Mouse (Mus musculus) forebrain, embryonic 16.5 days (tissue): ENCODE measurements around the gene Dlk1. TPM values are rescaled to one million over a fixed set of nuclear protein-coding genes. Genes with fewer than 3 reads are reported as not detected.
A peak's percentile ranks its signal among the peaks of the same experiment; 100 is the strongest.

Source experiments
- ATAC-seq: fragments of 200-750 bp; cut with Nextera tagmentation; 2 replicates; pipeline ENCODE4 v1.8.0; 2017; ENCODE audit warnings: mild to moderate bottlenecking, moderate library complexity
- H3K27ac ChIP-seq: fragments of 300-500 bp; sonication (generic); 2 replicates; pipeline ENCODE4 v1.5.1; 2014; ENCODE audit warnings: low read length, control low read depth
- H3K27me3 ChIP-seq: fragments of 300-500 bp; sonication (generic); replicated peaks from 2 replicates; pipeline ENCODE4 v1.6.1; 2014; ENCODE audit warnings: low read length; ENCODE audit not compliant: control insufficient read depth, insufficient read depth
- H3K36me3 ChIP-seq: fragments of 300-500 bp; sonication (generic); 2 replicates; pipeline ENCODE4 v1.6.1; 2014; ENCODE audit not compliant: control insufficient read depth, insufficient read depth
- H3K4me1 ChIP-seq: fragments of 300-500 bp; sonication (generic); replicated peaks from 2 replicates; pipeline ENCODE4 v1.6.1; 2014; ENCODE audit warnings: low read length; ENCODE audit not compliant: control insufficient read depth, insufficient read depth
- H3K4me2 ChIP-seq: fragments of 300-500 bp; sonication (generic); 2 replicates; pipeline ENCODE4 v1.6.1; 2014; ENCODE audit warnings: mild to moderate bottlenecking, low read length, control low read depth
- H3K4me3 ChIP-seq: fragments of 300-500 bp; sonication (generic); replicated peaks from 2 replicates; pipeline ENCODE4 v1.5.1; 2014; ENCODE audit warnings: mild to moderate bottlenecking, low read length, control low read depth
- H3K9ac ChIP-seq: fragments of 300-500 bp; sonication (generic); replicated peaks from 2 replicates; pipeline ENCODE4 v1.6.1; 2014; ENCODE audit warnings: low read depth, low read length, control low read depth
- H3K9me3 ChIP-seq: fragments of 300-500 bp; sonication (generic); 2 replicates; pipeline ENCODE4 v1.6.1; 2016; ENCODE audit warnings: low read length; ENCODE audit not compliant: control insufficient read depth
- WGBS: fragments of 180-500 bp; shearing (Covaris S2); extraction: QIAGEN DNeasy Blood & Tissue Kit; methylation state at CpG from one replicate; pipeline ENCODE4 v1.1.7; 2014; 5-methylcytosine and 5-hydroxymethylcytosine counted together
- polyA plus RNA-seq: library from polyadenylated mRNA; unstranded; fragments of >200 nt; fragmentation: Nextera tagmentation; extraction: Ambion mirVana; gene quantifications from 2 replicates; pipeline ENCODE4 v1.2.1, GENCODE M21; 2015

Dlk1 gene
- polyA plus RNA-seq, 1 experiment from 2014 or later = 34.2 TPM

DNA sequence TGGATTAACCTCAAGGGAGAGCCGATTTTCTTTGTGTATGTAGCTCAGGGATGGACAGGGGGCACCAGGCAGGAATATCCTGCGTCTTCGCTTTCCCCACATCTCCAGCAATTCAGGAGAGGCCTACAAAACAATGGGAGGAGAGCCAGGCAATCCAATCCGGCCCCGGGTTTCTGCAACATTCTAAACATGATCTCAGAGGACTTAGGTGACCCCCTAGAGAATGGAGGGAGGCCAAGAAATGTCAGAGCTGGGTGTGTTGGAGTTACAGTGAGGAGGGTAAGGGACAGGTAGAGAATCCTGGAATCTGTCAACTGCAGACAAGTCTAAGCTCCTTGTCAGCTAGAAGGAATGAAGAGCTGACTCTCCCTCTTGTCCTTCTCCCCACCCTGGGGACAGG is 35.9 kb upstream of the Dlk1 start:
- H3K4me2 ChIP-seq = no peak overlapping the region
- H3K27ac ChIP-seq = no peak overlapping the region
- H3K4me3 ChIP-seq = no peak overlapping the region
- H3K9me3 ChIP-seq = no peaks in the 10 kb centered on the region
- WGBS = 89% methylated on average over 5 of the region's 5 CpGs
- H3K36me3 ChIP-seq = no peaks in the 10 kb centered on the region
- H3K27me3 ChIP-seq = no peaks in the 10 kb centered on the region
- peaks cover 12% of the 10 kb centered on the region for H3K4me1 ChIP-seq
- ATAC-seq = no peak
- H3K9ac ChIP-seq = no peak overlapping the region

DNA sequence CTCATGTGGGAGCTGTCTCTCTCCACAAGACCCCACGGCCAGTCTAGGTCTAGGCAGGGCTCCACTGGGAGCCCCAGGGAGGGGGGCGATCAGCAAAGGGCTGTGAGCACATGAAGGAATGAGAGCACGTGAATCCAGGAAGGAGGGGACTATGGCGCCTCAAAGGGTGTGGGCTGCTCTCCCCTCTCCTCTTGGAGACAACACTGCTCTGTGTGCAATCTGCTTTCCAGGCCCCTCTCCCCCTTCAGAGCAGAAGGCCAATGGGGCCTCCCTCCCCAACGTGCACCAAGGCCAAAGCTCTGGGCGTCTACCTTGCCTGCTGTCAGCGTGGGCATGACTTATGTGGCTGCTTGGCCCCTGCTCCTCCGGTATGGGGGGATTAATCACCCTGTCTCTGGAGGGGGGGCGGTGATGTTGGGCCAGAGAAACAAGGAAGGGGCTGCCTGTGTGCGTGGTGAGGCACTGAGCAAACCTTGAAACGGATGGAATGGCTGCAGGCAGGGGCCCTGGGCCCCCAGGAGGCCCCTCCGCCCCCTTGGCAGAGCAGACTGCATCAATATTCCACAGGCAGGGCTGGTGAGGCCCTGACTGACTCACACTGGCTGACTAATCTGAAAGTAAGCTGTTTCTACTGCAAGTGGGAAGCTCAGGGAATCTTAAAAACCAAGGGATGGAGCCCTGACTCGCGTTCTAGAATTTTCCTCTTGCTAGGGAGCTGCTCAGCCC is 35.0 kb upstream of the Dlk1 start:
- no peaks in the 10 kb centered on the region for H3K27me3 ChIP-seq
- H3K4me2 ChIP-seq = no peak overlapping the region
- H3K4me1 ChIP-seq = peaks cover 9% of the 10 kb centered on the region
- WGBS = 44% methylated on average over 14 of the region's 14 CpGs
- no peaks in the 10 kb centered on the region for H3K36me3 ChIP-seq
- H3K4me3 ChIP-seq = no peak overlapping the region
- no peak; the same call in 1 of the 2 replicates for ATAC-seq
- H3K9me3 ChIP-seq = no peaks in the 10 kb centered on the region
- H3K27ac ChIP-seq = no peak overlapping the region
- H3K9ac ChIP-seq = no peak overlapping the region

DNA sequence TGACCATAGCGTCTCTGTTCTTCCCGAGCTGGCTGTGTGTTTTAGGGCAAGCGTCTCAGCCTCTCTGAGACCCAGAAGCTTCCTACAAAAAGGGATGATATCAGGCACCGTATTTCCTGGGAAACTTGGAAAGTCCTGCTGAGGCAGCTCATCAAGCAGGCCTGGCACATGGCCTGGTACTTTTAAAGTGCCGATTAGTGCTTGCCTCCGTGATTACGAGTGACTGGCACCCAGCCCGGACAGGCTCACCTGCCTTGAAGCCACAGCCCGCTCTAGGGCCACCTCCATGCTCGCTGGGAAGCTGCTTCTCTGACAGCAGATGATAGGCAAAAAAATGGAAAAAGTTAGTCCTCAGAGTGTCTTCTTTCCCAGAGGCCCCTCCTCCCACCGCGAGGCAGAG is 32.6 kb upstream of the Dlk1 start:
- H3K4me1 ChIP-seq = peaks cover 11% of the 10 kb centered on the region
- H3K9ac ChIP-seq = no peak overlapping the region
- H3K9me3 ChIP-seq = no peaks in the 10 kb centered on the region
- H3K4me2 ChIP-seq = no peak overlapping the region
- no peak overlapping the region for H3K27ac ChIP-seq
- H3K27me3 ChIP-seq = no peaks in the 10 kb centered on the region
- 55% methylated on average over 12 of the region's 12 CpGs for WGBS
- no peak for ATAC-seq
- H3K4me3 ChIP-seq = no peak overlapping the region
- H3K36me3 ChIP-seq = no peaks in the 10 kb centered on the region

DNA sequence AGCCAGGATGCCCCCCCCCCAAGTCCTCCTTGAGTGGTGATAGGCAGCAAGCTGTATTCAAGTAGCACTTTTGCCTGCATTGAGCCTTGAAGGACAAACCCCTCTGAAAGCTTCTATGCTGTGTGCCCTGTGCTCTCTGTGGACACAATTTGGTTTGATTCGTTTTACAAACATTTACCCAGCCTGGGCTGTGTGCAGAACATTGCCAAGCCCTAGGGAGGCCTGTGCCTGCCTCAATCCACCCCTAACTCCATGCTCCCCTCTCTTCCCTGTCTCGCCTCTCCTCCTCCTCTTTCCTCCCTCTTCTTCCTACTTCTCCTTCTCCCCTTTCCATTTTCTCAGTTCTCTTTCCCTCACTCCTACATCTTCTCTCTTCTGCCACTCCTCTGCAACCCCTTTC is 29.5 kb upstream of the Dlk1 start:
- peaks cover 6% of the 10 kb centered on the region; the same call in 1 of the 2 replicates for H3K4me1 ChIP-seq
- H3K9ac ChIP-seq = no peak overlapping the region
- H3K36me3 ChIP-seq = no peaks in the 10 kb centered on the region
- WGBS = 46% methylated on average over 2 of the region's 2 CpGs
- H3K27ac ChIP-seq = no peak overlapping the region
- no peaks in the 10 kb centered on the region for H3K9me3 ChIP-seq
- no peak overlapping the region for H3K4me2 ChIP-seq
- no peaks in the 10 kb centered on the region for H3K27me3 ChIP-seq
- H3K4me3 ChIP-seq = no peak overlapping the region
- no peak for ATAC-seq

DNA sequence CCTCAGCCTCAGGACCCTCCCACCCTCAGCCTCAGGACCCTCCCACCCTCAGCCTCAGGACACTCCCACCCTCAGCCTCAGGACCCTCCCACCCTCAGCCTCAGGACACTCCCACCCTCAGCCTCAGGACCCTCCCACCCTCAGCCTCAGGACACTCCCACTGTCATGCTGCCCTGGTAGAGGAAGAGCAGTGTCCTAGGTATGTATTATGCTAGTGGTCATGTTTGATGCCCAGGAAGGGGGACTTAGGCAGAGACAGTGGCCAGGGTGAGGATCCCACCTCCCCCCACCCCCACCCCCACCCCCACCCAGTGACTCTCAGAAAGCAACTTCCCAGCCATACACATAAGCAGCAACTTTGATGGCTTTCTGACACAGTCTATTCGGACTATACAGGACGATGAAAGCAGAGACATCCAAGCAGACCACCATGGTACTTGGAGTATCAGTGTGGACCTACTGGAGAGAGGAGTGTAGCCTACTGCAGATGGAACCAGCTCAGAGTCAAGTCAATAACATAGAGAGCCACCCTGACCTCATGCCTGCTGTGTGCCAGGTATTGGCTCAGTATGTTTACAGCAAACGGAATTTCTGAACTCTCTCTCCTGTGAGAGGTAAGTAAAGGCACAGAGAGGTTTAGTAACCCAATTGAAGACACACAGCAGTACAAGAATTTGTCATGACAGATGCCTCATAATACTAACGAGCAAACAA is 28.8 kb upstream of the Dlk1 start:
- Histone ChIP-seq H3K4me1 (peaks cover 6% of the 10 kb centered on the region; the same call in 1 of the 2 replicates), H3K4me3 (no peak overlapping the region), H3K9me3 (no peaks in the 10 kb centered on the region), H3K36me3 (no peaks in the 10 kb centered on the region), H3K9ac (no peak overlapping the region), H3K27me3 (no peaks in the 10 kb centered on the region), H3K4me2 (no peak overlapping the region), H3K27ac (no peak overlapping the region)
- 72% methylated on average over 4 of the region's 4 CpGs for WGBS
- ATAC-seq = no peak

DNA sequence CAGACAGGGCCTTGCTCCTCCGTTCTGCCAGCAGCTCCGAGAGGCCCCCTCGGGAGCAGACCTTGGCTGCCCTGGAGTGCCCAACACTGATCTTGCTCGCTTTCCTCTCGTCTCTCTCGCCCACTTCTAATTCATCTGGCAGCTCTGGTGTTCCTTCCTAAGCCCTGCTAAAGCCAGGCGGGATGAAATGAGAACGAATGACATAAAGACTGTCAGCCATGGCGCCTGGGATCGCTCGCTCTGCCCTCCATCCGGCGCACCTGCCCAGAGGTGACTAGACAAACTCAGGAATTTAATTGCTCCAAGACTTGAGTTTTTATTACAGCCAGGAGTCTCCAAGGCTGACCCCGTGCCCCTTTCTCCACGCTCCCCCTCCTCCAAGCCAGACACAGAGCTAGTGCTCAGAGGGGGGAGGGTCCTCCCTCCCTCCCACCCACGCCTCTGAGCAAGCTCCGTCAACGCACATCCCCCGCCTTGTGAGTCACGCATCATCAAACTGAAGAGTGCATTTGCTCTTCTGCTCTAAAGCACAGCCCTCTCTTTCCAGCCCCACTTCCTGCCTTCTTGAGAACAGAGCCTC is 27.8 kb upstream of the Dlk1 start:
- no peaks in the 10 kb centered on the region for H3K9me3 ChIP-seq
- ATAC-seq = peak; percentile 20; the same call in 1 of the 2 replicates
- H3K4me1 ChIP-seq = peaks cover 6% of the 10 kb centered on the region; the same call in 1 of the 2 replicates
- no peaks in the 10 kb centered on the region for H3K36me3 ChIP-seq
- H3K27ac ChIP-seq = no peak overlapping the region
- no peak overlapping the region for H3K9ac ChIP-seq
- H3K4me3 ChIP-seq = no peak overlapping the region
- no peak overlapping the region for H3K4me2 ChIP-seq
- H3K27me3 ChIP-seq = no peaks in the 10 kb centered on the region
- WGBS = 16% methylated on average over 20 of the region's 20 CpGs

DNA sequence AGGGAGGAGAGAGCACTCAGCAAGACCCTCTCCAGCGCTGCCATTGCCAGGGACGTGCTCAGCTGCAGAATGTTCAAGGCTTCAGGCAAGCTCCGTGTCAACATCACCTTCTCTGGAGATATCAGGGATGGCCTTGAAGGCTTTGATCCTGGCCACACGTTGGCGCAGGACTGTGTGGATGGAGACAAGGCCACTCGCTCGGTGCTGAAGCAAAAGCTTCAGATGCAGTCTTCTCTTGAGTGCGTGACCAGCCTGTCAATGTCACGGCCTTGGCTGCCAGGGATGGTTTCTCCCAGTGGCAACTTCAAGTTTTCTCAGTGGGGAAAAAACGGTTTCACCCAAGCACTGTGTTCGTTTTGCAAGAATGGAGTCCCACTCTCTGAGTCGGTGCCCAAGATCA is 26.6 kb upstream of the Dlk1 start:
- no peaks in the 10 kb centered on the region for H3K27me3 ChIP-seq
- no peaks in the 10 kb centered on the region for H3K36me3 ChIP-seq
- H3K4me1 ChIP-seq = 0 out of 2 replicates have a peak, but pooled peaks cover 3% of the 10 kb centered on the region
- H3K4me3 ChIP-seq = no peak overlapping the region
- H3K4me2 ChIP-seq = no peak overlapping the region
- H3K27ac ChIP-seq = no peak overlapping the region
- H3K9ac ChIP-seq = no peak overlapping the region
- WGBS = 88% methylated on average over 12 of the region's 12 CpGs
- no peak for ATAC-seq
- no peaks in the 10 kb centered on the region for H3K9me3 ChIP-seq

DNA sequence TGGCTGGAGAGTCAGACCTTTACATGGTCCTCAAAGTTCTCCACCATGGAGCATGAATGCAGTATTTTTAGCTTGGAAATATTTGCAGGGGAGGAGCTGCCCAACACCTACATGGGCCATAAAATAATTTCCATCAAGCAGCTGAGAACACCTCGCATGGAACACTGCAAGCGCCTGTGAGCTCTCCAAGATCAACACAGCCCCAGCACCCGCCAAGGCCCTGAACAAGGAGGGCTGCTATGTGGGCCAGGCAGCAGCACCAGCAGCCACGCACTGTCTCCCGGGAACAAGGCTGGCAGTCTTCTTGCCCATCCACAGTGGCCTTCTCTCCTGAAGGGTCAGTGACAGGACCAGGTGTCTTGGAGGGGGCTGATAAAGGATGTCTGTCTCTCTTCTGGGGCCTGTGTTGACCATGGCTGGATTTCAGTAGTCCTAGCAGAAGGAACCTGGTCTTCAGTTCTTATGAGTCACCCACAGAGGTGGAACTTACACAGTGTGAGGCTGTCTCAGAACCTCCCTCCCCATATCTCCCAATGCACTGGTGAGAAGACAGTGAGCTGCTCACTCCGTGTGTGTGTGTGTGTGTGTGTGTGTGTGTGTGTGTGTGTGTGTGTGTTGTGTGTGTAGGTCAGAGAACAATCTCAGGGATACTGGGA is 20.0 kb upstream of the Dlk1 start:
- H3K4me1 ChIP-seq = peaks cover 5% of the 10 kb centered on the region
- no peak overlapping the region for H3K27ac ChIP-seq
- H3K27me3 ChIP-seq = no peaks in the 10 kb centered on the region
- no peaks in the 10 kb centered on the region for H3K9me3 ChIP-seq
- WGBS = 75% methylated on average over 6 of the region's 6 CpGs
- H3K36me3 ChIP-seq = no peaks in the 10 kb centered on the region
- H3K9ac ChIP-seq = no peak overlapping the region
- no peak for ATAC-seq
- H3K4me3 ChIP-seq = no peak overlapping the region
- H3K4me2 ChIP-seq = no peak overlapping the region

DNA sequence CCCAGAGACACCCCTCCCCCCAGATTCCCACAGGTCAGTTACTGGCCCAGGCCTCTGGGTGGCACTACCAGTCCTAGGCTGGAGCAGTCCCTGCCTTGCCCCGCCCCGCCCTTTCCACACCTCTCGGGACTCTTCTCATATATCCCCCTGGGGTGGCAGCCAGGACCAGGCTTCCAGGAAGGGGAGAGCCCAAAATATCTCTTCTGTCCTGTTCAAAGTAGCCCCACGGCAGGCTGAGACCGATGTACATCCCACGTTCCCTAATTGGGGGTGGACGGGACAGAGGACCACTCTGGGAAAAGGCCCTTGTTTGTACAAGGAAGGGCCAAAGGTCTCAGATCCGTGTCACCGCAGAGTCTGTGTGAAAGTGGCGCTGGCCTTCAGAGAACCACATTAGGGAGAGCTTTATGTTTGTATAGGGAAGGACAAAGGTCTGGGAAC is 16.2 kb upstream of the Dlk1 start:
- Histone ChIP-seq H3K27ac (no peak overlapping the region), H3K27me3 (peaks cover 2% of the 10 kb centered on the region; the same call in 1 of the 2 replicates), H3K4me3 (no peak overlapping the region), H3K36me3 (no peaks in the 10 kb centered on the region), H3K4me1 (peaks cover 19% of the 10 kb centered on the region), H3K9me3 (no peaks in the 10 kb centered on the region), H3K4me2 (no peak overlapping the region), H3K9ac (no peak overlapping the region)
- 15% methylated on average over 10 of the region's 10 CpGs for WGBS
- ATAC-seq = no peak
